Mouse (Mus musculus): Measurements from ENCODE around the gene 4930412O13Rik.

DNA sequence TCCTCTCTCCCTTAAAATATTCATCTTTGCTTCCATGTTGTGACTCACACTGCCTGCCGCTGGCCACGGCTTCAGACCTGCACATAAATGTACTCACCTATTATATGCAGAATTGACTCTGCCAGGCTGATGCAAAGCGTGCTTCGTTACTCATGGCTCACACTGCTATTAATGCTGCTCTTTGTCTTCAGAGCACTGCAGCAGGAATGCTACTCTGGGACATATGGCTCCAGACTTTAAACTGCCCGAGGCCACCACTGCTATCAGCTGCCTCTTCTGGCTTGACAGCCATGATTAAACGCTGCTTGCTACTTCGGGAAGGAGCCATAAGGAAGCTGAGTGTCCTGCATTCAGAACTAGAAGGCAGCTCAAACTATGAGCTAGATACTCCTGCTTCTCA is 45.9 kb upstream of the 4930412O13Rik start:
- no peak for TF ChIP-seq CTCF (IDR thresholded peaks at IDR 0.05; ENCODE audit: extremely low read depth, insufficient read depth, insufficient read length, insufficient replicate concordance)
- TF ChIP-seq POLR2A (IDR thresholded peaks at IDR 0.05; ENCODE audit: low read depth, low read length) = no peak
